Mouse (Mus musculus) spleen, postnatal 10 days (tissue): ENCODE results near the gene Hapln1.

ENCODE experiments used
- DNase-seq, 2 experiments: peaks; one replicate each; pipeline ENCODE4 v3.0.0; 2021 to 2022; ENCODE audit warnings: low spot score in 2 of 2

Hapln1 gene

DNA sequence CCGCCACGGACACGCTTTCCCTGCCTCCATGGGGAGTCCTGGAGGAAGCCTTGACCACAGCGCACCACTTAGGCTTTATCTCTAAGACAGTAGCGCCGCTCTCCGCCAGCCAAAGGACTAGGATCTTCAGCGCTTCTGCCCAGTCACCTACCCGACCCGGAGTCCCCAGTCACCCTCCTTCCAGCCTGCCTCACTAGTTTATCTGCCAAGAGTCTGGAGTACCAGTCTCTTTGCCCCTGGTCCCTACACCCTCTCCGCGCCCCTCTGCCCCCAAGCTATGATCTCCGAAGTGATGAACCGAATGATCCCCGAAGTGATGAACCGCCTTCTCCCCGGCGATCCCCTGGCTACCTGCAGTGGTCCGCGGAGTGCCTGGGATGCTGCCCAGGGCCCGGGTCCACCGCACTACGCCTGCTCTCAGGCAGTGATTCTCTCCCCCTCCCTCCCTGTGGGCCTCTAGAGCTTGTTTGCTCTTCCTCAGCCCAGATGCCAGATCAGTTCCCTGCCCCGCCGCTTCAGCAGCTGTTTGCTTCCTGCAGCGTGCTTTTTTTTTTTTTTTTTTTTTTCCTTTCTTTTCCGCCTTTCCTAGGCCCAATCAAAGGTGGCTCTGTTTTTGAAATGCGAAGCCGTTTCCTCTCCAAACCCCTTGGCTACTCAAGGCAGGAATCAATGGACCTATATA, at the start of gene Hapln1:
Hapln1 (plus strand) TSS at position 592 of the 682 bp plus-strand sequence.
- peak in 1 of 2 experiments; percentile 13 for DNase-seq

DNA sequence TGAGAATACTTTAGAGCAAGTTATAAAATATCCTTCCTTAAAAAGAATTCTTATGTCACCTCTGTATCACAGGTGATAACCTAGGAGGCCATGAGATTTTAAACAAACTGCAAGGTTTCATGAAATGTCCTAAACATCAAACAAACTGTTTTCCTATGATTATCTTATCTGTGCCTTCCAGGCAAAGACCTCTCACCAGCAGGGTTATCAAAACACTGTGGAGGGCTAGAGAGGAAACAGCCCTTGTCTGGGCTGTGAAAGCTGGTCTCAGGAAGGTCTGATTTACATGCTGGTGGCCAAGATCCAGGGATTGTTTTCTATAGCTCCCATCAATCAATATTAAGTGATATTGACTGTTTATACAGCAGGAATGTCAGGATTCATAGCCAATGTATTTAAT, 46.4 kb upstream of the Hapln1 start:
- DNase-seq: no peak

DNA sequence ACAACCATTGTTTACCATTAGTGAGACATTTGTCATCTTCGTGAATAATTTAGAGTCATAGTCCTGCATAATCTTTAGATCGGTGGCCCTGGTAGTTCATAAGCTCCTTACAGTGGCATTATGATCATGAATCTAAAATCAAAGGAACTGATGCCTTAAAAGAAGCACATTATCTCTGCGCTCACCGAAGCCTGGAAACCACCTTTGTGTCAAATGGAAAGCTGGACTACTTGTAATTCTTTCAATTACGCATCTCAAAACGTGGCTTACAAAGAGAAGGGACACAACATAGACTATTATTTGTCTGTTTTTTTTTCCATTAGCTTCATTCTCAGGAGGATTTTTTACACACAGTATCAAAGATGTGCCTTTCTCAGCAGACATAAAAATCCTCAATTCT, 45.9 kb upstream of the Hapln1 start:
- DNase-seq: no peak

DNA sequence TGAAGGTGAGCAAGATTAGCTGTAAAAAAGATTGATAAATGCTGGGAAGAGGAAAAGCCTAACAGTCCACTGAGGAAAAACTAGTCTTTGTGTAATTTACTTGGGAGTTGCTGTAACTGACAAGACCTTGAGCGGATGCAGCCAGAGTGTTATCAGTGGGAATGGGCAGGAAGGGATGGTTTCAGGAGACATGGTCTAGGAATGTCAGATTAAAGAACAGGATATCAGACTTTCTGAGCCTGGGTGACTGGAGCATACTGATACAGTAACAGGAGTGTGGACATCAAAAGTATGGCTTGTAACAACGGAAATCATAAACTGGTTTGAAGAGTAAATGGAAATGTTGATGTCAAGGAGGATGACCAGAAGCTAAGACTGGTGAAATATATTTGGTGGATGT, 43.0 kb upstream of the Hapln1 start:
- DNase-seq: no peak

DNA sequence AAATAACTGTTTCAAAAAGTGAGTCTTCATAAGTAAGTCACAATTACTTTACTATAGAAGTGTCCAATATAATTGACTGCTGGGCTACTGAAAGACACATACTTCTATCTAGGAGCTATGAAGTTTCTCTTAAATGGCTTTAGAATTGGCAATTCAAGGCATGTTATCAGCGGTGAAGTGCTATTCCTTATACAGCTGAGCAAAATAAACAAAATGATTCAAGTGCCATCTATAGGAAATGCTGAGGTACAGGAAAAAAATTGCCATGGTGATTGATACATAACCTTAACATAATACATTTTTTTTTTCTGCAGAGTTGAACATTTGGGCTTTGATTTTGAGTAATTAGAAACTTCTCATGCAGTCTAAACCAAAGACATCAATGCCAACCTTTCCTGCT, 40.2 kb upstream of the Hapln1 start:
- DNase-seq: no peak

DNA sequence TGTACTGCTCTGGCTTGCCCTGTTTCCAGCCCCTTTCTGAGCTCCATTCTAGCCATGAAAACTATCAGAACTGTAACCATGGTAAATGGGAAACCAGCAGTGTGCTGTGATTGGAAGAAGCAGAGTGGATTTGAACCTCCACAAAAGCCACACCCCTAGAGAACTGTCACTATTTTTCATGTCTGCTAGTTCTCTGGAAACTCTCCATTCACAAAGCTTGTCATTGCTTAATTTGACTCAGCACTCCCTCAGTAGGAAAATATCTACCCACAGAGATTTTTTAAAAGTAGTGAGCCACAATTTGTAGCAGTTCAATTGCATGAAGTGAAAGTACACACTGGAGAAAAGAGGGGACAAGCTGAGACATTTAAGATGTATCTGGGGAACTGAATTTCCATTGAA, 18.1 kb upstream of the Hapln1 start:
- no peak for DNase-seq

DNA sequence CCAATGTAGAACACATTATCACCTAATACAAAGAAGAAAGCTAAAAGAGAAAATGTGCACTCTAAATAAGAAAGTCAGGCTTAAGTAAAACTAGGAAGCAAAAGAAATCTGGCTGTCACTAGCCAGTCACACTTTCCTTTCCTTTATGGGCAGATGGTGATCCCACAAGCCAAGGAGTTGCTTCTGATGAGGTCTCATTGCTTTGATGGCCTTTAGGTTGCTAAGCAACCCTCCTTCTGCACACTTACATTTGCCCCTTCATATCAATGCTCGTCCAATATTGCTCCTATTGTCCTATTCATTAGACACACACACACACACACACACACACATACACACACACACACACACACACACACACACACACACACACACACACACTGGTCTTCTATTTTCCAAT, 10.9 kb upstream of the Hapln1 start:
- no peak for DNase-seq

DNA sequence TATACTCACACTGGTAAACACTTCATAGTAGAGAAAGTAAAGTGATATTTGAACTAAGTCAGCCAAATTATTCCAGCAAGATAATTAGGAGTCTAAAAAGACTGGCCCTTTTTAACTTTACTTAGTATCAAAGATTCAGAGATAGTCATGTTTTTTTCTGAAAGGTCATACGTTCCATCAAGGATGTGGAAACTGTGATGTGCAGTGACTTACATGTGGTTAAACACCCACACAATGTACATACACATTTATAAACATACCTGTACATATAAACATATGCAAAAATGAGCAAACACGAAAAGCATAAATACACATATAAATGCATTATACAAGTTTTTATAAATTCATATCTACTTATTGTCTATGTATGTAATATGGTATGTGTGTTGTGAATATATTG, 9.2 kb upstream of the Hapln1 start:
- no peak for DNase-seq

DNA sequence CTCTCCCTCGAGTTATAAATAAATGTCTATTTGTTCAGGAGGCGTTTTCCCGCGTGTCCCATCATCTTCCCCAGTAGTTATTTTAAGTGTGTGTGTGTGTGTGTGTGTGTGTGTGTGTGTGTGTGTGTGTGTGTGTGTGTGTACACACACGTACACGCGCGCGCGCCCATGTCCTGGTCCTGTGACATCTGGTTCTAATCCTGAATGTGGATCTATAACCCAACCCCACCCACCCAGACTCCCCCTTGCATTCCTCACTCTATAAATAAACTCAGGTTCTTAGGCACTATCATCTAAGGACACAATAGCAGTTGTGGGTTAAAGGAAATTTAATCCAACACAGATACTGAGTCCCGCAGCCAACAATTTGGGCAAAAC, 280 bp downstream of the Hapln1 start:
- no peak for DNase-seq

DNA sequence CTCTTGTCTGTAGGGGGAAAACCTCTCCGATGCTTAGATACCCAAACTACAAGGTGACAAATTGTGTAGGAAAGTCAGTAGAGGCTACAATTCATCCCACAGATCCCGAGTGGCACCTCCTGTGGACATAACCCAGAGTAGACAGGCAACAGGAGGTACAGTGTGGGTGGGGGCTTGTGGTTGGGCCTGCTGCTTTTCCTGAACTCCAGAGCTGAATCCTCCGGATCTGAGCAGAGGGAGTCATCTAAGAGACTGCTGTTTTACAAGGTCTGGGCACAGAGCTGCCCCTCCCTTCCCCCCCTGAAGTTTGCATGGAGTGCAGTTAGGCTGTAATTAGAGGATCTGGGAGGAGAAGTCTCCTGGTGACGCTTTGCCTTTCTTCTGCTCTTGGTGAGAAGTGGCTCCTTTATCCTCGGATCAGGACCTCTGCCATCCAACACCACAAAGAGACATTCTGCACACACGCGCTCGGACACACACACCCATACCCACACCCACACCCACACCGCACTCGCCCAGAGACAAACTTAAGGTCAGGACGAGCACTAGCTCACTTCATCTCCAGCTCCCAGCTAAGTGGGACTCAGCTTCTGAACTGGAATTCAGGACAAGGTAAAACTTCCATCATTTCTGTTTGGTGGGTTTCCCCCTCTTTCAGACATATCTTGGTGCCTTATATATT, 846 bp downstream of the Hapln1 start:
- DNase-seq: no peak

DNA sequence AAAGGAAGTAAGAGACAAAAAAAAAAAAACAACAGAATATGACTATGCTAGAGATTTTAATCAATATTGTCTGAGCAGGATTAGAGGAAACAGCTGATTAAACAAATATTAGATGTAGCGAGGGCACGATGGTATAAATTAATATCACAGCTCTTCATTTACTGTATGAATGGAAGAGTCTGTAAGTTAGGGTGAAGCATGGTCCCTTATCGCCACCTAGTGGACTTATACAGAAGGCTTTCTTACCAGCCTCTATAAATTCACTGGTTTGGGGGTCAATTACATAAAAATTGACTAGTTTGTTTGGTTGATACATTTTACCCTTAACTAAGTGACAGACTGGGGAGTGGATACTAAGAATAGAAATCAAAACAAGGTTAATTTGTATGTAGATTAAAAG, 3.4 kb downstream of the Hapln1 start:
- peak in 1 of 2 experiments; percentile 15 for DNase-seq

DNA sequence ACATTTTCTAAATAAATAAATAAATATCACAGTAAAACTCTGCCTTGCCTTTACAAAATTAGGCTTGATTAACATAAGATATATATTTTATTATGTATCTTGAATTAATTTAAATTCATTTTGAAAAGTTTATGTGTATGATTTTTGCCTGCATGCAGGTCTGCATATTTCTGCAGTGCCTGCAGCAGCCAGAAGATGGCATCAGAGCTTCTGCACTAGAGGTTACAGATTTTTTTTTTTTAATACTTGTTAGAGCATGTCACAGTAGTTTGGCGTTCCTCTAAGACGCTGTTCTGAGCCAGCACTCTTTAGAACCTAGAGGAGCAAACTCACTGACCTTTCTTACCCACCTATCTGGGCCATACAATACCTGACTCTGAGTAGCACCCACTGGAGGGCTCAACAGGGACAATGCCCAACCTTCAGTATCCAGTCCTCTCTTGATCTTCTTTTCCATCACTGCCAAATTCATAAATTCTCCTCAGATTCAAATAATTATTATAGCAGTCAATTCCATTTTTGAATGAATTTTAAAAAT, 8.7 kb downstream of the Hapln1 start:
- DNase-seq: peak in 1 of 2 experiments; percentile 55

DNA sequence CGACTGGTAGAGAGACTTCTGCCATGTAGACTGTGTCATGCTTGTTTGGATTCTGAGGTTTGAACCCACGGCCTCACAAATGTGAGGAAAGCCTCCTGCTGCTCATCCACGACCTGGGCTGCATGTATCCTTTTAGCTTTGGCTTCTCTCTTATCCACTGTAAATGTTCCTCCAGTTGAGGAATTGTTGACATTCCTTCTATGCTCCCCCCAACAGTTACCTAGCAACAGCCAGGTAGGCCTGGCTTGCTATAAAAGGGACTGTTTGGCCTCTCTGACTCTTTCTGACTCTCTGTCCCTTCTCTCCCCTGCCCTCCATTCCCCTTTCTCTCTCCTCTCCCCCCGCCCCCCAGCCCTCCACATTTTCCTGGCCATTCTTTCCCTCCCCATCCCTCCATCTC, 9.9 kb downstream of the Hapln1 start:
- no peak for DNase-seq

DNA sequence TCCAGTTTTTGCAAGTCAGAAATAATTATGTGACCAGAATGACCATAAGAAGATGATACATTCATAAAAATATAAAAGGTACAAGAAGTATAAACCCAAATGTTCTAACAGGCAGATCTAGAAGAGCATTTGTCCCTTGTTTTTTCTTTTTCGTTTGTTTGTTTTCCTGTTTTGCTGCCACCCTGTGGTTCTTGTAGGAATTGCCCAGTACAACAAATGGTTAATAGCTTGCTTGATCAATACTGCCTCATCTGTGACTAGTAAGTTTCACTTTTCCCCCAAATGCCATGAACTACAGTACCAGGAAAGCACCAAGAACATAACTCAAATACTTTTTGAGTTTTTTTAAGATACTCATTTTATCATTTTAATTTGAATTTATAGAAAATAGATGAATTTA, 11.9 kb downstream of the Hapln1 start:
- DNase-seq: no peak

DNA sequence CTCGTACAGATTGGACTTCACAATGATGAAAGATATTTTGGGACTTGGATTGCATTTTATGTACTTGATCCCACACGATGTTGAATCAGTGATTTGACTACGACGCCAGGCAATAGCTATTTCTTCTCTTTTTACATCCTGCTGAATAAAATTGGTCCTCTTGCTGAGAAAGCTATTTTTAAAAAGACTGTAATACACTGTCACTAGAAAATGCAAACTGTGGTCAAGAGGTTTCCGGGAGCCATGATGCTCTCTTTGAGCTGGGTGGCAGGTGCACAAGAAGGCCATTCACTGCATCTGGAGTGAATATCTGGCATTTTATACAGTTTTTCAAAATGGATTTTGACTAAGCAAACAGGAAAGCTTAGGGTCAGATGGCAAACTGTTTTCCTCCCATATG, 24.9 kb downstream of the Hapln1 start:
- DNase-seq: no peak

DNA sequence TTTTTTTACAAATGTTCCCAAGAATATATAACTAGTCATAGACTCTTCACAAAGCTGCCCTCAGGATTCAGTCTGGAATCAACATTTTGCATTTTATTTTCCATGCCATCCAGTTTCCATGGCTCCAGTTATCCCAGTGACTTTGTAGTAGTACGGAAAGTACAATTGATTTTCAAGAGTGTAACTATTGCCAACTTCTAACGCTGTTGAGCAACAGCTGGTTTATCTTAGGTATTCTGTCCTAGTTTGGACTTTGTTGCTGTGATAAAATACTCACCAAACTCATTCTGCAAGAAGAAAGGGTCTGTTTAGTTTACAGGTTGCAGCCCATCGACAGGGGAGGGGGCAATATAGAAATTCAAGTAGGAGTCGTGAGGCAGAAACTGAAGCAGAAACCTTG, 26.7 kb downstream of the Hapln1 start:
- no peak for DNase-seq

DNA sequence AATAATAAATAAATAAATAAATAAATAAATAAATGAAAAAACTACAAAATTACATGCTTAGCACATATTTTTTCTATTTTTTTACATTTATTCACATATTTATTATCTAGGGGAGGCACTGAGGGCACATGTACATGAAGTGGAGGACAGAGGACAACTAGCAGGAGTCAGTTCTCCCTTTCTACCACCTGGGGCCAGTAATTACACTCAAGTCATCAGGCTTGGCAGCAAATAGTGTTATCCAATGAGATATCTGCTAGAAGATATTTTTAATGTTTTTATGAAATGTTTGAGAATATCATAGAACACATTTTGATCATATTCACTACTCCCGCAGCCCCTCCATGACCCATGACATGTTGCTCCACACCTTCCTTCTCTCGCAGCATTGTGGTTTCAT, 39.5 kb downstream of the Hapln1 start:
- no peak for DNase-seq

DNA sequence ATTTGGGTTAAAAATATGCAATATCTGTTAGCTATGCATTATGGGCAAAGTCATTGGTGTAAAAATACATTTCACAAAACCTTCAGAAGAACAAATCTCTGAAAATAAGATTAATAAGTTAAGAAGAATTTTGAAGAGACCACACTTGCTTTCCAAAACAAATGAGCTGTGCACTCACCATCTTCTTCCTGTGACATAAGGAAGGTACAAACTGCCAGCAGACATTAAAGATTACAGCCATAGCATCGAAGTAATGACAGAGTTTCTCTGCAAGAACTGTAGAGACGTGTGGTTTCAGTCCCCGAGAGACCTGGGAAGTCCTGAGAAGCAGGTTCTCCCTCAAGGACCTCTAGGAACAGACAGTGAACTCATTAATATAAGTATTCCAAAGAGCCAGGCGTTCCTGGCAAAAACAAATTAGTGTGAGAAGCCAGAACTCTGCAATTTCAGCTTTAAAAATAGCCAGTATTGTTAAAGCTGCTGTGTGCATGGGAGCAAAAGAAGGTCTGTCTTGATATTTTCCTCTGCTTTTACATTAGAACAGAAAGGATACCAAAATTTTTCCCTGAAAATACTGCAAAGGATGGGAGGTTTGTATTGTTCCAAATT, 43.6 kb downstream of the Hapln1 start:
- DNase-seq: no peak

DNA sequence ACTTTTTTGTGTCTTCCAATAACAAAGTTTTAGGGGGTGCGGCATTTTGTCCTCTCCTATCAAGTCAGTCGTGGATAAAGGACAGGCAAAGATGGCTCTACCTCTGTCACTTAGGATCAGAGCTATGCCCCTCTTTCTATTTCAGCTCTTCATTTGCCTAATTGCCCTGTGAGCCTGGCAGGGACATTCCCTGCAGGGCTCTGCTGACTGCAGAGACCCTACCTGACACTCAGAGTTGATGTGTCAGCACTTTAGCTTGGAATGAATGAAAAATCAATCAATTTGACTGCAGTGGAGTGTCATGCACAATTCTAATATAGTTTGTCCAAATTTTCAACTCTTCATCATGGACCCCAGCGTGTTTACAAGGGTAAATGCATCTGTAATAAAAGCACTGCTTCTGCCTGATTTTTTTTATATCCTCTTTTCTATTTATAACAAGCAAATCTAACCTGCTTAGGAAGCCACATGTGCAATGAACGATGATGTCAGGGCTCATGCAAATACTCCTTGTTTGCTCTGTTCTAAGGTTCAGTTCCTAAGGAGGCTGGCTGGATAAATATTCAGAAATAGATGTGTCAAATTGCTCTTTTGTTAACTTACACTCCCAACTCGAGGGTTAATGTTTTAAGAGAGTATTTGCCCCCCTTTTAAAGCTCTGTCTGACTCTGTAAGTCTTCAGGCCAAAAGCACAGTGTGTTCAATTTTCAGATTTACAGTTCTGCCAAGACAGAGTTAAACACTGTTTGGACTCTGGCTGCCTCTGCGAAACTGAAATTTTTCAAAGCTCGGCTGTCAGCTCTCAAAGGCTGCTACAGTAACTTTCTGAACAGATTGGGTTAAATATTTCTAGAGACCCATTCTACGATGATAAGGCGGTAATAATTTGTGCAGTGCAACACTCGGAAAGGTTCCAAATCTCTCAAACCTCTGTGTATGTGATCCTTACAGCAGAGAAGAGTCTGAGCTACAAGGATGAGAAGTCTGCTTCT, 44.4 kb downstream of the Hapln1 start:
- DNase-seq: no peak

DNA sequence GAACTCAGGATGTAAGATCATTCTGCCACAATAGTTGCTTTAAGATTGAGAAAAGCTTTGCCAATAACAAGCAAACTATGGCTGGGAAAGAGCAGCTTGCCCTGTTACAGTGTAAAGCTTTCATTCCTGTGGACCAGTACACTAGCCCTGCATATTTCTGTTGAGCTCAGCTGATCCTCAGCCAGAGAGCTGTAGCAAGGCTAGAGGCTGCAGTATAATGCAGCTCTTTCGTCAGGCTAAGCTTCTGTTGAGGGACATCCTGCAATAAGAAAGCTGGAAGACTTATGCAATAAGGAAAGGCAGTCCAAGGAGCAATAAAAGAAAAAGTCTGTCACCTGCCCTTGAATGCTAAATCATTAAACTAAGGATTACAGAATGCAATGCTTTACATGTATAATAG, 45.5 kb downstream of the Hapln1 start:
- DNase-seq: no peak

DNA sequence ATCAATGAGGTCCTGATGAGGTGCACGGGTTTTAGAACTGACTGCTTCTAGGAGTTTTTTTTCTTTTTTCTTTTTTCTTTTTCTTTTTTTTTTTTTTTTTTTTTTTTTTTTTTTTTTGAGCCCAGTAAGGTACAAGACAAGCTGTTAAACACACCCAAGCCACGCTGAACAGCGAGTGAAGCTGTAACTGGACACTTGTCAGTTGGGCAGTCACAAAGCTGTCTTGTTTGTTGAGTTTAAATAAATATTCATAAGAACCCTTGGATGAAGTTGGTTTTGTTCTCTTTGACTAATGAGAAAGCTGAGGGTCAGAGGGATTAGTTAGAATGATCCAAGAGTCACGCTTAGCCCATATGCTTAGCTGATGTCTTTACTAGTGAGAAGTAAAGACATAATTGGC, 55.5 kb downstream of the Hapln1 start:
- no peak for DNase-seq

DNA sequence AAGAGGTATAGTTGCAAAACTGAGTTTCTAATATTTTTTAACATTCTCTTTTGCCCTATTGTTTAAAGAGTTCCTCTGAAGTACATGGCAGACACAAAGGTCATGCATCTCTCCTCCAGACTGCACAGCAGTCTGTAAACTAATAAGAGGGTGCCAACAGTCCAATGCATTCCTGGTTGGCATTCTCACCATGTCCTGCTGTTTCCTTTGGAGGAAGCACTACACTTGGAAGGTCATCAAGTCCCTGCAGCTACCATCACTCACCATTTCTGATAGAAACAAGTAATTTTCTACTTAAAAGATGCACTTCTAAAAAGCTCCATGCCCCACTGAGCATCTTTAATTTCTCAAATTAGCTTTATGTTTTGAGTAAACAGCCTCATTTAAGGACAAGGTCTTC, 57.8 kb downstream of the Hapln1 start:
- DNase-seq: no peak
